Mouse (Mus musculus): ENCODE data around the gene RPS10-NUDT3.

The RPS10-NUDT3 gene

DNA sequence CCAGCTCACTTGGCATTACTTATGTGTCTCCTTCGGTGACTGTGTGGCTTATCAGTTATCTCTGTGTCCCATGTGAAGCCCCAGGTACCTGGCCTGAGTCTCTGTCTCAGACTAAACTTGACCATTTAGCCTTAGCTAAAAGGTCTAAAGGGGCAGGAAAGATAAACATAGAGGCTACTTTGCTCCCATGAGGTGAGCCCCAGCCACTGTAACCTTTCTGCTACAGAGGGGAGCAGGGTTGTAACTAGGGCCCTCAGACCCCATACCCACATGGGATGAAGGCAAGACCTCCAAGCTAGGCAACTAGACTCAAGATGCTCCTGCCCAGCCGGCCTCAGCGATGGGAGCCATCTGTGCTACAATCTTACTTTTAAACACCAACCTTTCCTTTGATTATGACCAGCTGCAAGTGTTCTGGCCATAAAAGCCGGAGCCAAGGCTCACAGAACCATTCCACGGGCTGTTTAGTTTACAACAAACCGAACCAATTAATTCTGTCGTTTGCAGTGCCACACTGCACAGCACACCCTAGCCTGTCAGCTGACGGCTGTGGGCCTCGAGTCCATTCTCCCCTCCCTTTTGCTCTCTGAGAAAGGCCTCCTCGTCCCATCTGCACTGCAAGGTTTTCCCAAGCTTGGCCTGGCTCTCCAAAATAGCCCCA, 59.8 kb downstream of the RPS10-NUDT3 start:
- no peak for DNase-seq (ENCODE audit: low read depth, low spot score)

DNA sequence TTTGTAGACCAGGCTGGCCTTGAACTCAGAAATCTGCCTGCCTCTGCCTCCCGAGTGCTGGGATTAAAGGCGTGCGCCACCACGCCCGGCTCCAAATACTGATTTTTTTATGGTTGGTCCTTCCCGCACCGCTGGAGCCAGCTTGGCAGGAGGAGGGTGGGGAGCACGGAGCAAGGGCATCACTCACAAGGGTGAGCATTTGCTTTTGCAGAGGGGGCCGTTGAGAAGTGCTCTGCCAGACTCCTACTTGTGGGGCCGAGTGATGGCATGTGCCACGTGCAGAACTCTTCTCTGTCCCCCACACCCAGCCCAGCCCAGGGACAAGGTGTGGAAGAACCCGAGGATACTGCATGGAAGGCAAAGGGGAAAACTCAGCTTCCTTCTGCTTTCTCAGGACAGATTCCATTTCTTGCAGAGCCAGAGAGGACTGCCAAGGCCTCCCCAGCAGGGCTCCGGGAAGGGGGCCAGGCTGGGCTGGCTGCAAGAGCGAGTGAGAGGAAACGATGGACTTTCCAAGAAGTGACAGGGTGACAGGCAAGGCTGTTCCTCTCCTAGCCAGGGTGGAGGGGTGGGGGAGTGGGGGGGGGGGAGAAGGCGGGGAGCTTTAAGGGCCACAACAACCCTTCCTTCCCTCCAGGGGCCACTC, 60.4 kb downstream of the RPS10-NUDT3 start:
- DNase-seq (ENCODE audit: low read depth, low spot score), result no peak

DNA sequence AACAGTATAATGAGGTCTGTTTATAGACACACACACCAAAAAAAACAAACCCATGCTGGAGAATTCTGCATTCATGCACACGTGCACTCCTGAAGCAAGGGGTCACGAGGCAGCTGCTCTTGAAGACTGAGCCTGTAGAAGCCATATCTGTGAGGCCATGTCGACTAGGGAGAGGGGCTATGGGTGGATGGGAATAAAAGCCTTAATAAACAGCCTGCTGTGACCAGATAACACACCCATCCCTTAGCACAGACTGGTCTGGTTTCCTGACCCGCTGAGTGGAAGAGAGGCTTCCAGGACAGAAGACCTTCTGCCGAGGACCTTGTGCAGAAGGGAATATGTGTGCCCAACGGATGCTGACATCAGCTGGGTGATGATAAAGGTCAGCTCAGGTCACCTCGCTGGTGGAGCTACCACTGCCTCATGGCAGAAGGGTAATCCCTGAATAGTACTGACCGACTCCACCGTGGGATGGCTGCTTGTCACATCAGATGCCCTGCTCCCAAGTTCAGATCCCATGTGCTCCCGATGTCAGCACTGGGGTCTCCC, 61.2 kb downstream of the RPS10-NUDT3 start:
- DNase-seq (ENCODE audit: low read depth, low spot score), result no peak

DNA sequence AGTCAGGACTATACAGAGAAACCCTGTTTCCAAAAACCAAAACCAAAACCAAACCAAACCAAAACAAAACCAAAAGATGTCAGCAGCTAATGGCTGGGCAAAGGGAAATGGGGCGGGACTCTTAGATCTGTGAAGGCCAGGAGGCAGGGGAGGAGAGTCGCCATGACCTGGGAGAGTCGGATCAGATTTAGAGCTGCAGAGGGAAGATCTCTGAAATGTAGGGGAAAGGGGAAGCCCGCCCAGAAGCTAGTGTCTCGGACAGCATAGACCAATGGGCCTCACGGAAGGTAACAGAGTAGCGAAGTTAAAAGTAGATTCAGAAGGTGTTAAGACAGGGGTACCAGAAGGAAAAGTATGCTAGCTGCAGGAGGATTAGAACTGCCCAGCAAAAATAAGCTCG, 63.7 kb downstream of the RPS10-NUDT3 start:
- no peak for DNase-seq (ENCODE audit: low read depth, low spot score)

DNA sequence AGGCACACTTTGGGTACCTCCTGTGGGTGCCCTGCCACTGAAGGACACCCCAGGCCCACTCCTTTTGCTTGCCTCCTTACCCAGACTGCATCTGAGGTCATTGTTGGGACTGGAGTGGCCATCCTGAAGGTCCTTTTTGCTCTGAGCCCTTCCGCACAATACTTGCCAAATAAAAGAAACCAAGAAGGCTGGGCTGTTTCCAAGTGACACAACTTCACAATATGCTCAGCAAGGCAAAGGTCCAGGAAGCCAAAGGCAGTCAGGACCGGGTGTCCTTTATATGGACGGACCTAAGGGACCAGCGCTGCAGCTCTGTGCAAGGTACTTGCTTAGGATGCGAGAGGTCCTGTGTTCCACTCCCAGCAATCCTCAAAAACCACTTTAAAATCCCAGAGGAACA, 66.8 kb downstream of the RPS10-NUDT3 start:
- DNase-seq (ENCODE audit: low read depth, low spot score), result no peak

DNA sequence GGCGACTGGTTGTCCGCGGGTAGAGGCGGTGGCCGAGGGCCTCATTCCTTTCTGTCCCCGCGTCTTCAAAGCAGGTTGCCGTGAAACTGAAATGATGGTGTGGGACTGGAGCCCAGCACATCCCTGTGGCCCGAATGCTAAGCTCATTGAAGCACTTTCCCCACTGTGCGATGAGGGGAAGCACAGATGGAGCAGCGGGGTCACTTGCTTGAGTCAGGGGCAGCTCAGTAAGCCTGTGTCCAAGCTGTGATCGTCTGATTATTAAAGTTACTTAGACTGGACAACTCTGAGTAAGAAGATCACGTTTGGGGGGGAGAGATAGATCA, 69.1 kb downstream of the RPS10-NUDT3 start:
- DNase-seq (ENCODE audit: low read depth, low spot score), result no peak

DNA sequence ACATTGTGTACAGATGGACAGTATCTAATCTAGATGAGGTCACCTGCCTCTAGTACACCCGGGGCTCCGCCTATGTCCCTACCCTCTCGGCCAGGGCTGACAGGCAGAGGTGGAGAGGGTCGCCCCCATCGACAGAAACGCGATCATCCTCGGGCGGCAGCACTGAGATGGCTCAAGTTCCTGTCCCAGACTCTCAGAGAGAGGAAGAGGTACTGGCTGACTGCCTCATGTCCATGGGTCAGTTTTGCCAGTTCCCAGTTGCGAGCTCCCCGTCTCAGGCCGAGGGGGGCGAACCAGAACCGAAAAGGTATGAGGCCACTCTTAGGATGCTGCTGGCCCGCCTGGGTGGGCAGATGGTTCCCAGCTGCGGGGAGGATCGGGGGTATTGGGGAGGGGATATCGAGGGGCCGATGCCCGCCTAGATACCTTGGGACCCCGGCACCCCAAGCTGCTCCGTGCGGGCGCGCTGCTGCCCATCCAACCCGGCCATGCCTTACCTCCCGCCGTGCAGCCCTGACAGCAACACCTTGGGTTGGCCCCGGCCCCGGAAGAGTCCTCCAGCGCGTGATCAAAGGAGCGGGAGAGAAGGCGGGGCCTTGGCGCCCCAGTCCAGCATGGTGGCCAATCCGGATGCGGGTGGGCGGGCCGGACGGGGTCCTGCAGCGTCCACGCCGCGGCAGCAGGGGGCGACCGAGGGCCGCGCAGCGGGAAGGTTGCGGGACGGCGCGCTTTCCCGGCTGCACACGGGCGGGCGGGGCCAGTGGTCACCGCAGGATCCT, 69.7 kb downstream of the RPS10-NUDT3 start, which contains the start of gene AI413582:
TSS of gene AI413582 (minus strand) at position 594 of the 779 bp plus-strand sequence.
- peak; percentile 72 for DNase-seq (ENCODE audit: low read depth, low spot score)

DNA sequence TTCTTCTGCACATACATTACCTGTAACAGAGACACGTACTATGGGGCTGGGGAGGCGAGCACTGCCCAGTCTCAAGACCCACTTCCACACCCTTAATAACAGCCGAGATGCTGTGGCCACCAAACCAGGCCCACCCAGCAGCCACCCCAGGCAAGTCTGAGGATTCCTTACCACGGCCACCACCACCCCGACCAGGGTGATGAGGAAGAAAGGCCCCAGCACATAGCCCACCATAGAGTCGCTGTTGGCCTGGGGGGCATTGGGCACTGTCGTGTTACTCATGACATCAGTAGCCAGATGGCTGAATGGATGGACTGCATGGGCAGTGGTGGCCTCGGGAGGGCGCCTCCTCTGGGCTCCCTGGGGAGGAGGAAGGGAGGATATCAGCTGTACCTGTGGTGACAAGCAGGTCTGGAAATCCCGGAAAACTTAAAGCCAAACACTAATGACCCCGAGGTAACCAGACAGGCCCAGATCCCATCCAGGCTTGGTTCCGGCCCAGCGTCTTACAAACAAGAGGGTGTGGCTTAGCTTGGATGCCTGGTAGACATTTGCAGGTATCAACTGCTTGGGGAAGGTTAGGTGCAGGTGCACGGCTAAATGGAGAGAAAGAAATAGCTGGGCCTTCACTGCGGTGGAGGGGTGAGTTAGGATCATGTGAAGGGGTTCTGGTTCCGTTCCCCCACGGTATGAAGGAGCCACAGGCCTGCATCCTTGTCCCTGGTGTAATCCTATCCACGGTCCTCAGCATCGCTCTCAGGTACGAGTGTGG, 70.4 kb downstream of the RPS10-NUDT3 start:
- no peak for DNase-seq (ENCODE audit: low read depth, low spot score)

DNA sequence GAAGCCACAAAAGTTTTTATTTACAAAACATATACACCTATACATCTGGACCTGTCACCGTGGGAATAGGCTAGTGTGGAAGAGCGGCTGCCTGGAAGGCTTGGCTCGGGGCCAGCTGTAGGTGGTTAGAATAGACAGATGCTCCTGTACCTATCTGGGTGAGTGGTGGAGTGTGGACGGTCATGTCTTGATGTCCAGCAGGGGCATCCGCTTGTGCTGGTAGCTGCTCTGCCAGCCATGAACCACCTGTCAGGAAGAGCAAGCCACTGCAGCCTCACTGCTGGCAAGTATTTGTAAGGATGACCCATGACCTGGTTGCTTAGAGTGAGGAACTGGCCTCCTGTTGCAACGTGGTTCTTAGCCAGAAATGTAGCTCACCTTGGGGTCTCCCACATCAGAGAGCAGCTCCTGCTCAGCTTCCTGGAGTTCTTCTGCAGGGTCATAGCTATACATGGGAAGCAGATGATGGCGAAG, 71.2 kb downstream of the RPS10-NUDT3 start:
- DNase-seq (ENCODE audit: low read depth, low spot score), result no peak

DNA sequence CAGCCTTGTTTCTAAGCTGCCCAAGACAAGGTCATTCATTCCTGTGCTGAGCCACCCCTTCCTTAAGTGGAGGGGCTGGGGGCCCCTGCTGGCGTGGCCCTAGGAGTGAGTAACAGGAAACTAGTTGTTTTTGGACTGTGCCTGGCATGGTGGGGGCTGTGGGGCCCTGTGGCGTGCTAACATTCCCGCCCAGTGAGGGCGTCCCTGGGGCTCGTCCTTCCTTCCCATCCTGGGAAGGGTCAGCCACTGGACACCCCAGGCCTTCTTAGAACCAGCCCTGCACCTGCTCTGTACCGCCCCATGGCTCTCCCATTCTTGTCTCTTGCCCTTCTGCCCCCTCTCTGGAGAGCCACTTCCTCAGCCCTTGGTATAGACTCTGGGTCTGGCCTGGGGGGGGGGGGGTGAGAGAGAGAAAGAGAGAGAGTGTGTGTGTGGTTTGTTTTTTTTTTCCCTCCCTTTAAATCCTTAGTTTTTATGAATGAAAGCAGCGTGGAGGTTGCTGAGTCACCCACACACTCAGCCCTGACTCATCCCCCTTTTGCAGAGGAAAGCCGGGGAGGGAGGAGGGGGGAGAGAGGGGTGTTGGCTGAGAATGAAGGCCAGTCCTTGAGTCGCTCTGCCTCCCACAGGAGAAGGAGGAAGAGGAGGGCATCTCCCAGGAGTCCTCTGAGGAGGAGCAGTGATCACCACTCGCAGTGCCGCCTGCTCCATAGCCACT, 73.1 kb downstream of the RPS10-NUDT3 start:
- DNase-seq (ENCODE audit: low read depth, low spot score), result peak; percentile 84

DNA sequence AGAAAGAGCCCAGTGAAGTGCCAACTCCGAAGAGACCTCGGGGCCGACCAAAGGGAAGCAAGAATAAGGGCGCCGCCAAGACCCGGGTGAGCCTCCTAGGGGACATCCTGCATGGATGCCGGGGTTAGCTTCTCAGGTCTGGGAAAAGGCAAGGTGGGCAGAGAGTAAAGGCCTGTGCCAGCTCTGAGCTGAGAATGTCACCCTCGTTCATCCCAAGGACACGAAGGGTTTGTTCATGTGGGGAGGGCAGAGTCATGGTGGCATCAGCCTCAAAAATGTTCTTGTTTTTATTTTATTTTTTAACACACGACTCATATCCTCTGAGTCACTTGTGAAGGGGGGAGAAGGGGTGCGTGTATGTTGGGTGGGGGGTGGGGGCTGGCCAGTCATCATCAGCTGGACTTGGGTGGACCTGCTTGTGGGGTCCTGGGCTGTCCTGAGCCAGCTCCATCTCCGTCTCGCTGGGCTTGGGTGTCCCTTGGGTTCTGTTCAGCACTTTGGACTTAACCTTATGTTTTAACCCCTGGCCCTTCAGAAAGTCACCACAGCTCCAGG, 74.0 kb downstream of the RPS10-NUDT3 start:
- no peak for DNase-seq (ENCODE audit: low read depth, low spot score)

DNA sequence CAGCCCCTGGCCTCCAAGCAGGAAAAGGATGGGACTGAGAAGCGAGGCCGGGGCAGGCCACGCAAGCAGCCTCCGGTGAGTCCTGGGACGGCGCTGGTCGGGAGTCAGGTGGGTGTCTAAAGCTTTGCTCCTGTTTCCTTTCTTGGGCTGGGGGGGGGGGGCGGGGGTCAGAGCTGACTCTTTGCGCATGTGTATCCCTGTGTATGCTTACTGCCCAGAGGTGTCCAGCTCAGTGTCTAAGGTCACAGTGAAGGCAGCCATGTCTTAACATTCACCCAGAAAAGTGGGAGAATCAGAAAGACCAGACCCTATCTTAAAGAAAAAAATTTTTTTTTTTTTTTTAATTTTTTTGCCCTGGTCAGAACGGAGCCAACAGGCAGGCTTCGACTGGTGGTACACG, 75.4 kb downstream of the RPS10-NUDT3 start:
- DNase-seq (ENCODE audit: low read depth, low spot score), result no peak

DNA sequence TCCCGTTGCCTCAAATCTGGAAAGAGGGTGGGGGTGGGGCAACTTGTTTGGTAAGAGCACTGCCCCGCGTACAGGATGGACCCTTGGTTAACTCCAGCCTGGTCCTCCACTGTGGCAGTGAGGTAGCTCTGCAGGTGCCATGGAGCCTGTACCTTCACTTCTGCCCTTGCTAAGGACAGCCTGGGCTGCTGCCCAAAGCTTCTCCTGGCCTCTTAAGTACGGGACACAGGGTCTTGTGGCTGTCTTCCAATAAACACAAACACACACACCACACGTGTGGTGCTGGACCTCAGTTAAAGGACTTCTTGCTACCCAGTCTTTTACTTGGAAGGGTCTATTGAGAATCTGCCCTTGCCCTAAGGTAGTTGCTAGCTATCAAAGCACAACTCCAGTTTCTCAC, 76.2 kb downstream of the RPS10-NUDT3 start:
- no peak for DNase-seq (ENCODE audit: low read depth, low spot score)

DNA sequence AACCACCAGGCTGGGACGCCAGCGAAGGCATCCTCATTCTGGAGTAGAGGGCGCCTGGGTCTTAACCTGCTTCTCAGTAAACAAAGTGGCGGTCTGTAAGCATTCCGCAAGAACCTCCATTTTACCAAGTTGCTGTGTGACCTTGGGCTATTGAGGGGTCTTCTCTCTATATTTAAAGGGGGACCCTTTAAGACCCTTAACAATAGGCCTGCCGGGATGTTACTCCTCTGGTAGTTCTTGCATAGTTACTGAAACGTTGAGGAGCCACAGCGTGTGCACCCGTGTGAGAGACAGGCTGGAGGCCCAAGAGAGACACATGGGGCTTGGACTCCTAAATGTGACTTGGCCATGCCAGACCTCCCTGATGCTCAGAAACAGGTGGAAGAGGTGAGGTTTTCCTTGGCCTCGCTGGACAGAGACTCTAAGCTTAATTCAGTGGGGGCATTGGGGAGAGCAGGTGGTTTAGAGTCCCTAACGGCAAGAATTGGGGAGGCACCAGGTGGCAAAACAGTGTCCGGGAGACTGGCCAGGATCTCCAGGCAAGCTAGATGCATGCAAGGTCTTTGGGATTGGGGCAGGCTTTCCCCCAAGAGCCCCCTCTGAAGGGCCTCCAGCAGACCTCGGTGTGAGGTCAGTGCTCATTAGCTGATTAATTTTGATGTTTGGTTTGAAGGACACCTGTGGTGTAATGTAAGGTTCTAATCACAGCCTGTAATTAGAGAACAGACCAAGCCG, 76.9 kb downstream of the RPS10-NUDT3 start:
- DNase-seq (ENCODE audit: low read depth, low spot score), result no peak

DNA sequence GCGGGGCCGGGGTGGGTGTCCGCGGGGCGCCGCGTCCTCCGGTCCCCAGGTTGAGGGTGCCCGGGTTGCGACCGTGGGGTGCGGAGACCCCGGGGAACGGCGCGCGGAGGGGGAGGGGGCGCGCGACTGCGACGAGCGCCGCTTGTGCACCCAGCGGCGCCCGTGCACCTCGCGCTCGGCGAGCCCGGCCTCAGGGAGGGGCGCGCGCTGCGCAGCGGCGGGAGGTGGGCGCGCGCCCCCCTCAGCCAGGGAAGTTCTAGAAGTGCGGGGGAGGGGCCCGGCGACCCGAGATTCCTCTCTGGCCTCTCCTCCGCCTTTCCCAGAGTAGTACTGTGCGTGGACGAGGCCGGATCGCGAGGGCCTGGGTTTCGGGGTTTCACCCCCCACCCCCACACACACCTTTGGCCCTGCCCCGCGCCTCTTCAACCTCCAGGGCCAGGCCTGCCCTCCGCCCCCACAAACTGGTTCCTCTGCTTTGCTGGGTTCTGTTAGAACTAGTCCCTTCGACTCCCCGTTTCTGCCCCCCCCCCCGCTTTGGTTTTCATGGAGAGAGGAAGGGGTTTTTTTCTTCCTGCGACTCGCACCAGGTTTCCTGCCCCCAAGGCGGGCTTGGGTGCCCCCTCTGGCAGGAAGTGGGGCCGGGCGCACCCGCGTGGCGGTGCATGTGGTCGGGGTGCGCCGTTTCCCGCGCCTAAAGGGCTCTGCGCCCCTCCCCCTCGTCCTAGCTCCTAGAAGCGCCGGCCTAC, 77.7 kb downstream of the RPS10-NUDT3 start:
- no peak for DNase-seq (ENCODE audit: low read depth, low spot score)

DNA sequence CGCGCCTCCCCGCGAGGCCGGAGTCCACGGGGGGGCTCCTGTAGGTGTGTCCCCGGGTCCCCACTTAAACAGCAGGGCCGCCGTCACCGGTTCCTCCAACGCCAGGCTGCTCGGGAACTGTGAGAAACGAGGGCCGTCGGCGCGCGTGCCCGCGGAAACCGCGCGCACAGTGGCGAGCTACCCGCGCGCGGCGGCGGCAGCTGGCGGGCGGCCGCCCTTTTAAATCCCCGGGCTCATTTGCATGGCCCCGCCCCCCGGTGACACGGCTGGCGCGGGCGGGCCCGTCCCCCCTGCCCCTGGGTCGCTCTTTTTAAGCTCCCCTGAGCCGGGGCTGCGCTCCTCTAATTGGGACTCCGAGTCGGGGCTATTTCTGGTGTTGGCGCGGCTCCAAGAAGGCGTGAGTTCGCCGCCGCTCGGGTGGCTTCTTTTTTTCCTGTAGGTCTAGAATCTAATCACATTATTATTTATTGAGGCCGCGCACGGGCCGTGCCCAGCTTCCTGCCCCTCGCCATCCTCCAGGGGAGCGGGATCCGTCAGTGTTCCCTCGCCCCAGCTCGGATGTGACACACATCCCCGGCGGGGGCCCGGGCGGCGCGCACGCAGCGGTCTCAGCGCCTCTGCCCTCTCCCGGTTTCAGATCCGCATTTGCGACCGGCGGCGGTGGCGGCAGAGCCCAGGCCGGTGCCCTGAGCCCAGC, 78.6 kb downstream of the RPS10-NUDT3 start, which contains the start of gene Hmga1:
TSS of gene Hmga1 (plus strand) at position 183 of the 697 bp plus-strand sequence.
- DNase-seq (ENCODE audit: low read depth, low spot score), result no peak

DNA sequence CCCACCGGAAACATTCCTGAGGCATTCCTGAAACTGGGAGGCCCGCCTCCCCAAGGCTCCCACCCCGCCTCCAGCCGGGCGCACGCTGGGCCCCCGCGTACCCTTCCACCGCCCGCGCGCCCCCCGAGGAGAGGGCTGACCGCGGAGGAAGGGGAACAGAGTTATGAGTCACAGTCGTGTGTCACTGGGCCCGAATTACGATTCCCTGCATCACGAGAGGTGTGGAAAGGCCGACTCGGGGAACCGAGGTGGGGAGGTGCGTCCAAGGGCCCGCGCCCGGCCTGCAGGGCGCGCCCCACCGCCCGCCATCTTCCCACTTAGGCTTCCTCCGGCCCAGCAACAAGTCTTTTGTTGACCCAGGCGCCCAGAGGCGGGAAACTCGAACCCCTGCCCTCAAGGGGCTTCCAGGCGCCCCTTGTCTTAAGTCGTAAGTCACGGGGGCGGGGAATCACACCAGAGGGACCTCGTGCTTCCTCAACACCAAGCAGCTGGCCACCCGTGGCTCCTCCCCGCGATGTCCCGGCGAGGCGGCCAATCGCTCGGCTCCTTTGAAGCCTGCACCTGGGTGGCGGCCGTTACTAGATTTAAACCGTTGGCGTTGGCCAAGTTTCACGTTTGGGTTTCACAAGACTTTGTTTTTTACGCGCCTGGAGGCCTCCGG, 79.4 kb downstream of the RPS10-NUDT3 start:
- DNase-seq (ENCODE audit: low read depth, low spot score), result no peak

DNA sequence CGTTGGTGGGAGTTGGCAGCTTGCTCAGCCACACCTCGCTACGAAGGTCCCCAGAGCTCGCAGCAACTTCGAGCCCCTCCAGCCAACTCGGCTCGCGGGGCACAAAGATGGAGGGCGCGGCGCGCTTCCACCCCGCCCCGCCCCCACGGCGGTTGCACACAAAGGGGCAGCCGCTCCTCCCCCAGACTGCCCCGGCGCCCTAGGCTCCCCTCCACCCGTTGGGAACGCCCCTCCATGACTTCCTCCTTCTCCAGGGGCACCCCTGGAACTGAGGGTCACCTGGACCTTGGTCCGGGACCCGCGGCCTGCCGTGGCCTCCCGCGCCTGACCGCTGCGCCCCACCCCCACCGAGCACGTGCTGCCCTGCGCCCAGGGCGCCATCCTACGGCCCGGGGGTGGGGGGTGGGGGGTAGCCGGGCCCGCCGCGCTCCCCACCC, 79.9 kb downstream of the RPS10-NUDT3 start:
- DNase-seq (ENCODE audit: low read depth, low spot score), result no peak

All from telencephalon, adult 2 months (tissue).